Mouse (Mus musculus): Measurements from ENCODE around the gene Lin7c. TPM values are rescaled to one million over a fixed set of nuclear protein-coding genes. Genes with fewer than 3 reads are reported as not detected.

The Lin7c gene
- polyA plus RNA-seq, 1 experiment from 2014 or later, result 37.1 TPM

DNA sequence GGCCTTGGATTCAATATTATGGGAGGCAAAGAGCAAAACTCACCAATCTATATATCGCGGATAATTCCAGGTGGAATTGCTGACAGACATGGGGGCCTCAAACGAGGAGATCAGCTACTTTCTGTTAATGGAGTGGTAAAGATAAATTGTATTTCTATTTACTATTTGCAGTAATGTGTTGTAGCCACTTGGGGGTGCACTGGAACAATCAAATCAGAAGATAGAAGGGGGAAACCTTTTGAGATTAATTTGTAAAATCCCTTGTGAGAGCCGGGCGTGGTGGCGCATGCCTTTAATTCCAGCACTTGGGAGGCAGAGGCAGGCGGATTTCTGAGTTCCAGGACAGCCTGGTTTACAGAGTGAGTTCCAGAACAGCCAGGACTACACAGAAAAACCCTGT is 5.7 kb downstream of the Lin7c start:
- Histone ChIP-seq H3K4me2 (replicated peaks; ENCODE audit: low read depth) (no peak overlapping the region), H3K4me3 (ENCODE audit: low read depth, low read length) (no peak overlapping the region), H3K36me3 (ENCODE audit: control insufficient read depth, insufficient read depth) (peaks cover 52% of the 10 kb centered on the region), H3K9ac (ENCODE audit: low read depth, low read length) (no peak overlapping the region), H3K4me1 (replicated peaks; ENCODE audit: control insufficient read depth, insufficient read depth, low read length) (peaks cover 8% of the 10 kb centered on the region; the same call in 1 of the 2 replicates), H3K27me3 (replicated peaks; ENCODE audit: control insufficient read depth, insufficient read depth, low read length) (no peaks in the 10 kb centered on the region), H3K9me3 (ENCODE audit: control insufficient read depth) (no peaks in the 10 kb centered on the region), H3K27ac (ENCODE audit: low read depth, low read length) (no peak overlapping the region)
- WGBS, result 77% methylated on average over 7 of the region's 7 CpGs
- ATAC-seq, result no peak
- TF ChIP-seq CTCF (IDR thresholded peaks at IDR 0.05; ENCODE audit: low read depth), result peak; percentile 51

DNA sequence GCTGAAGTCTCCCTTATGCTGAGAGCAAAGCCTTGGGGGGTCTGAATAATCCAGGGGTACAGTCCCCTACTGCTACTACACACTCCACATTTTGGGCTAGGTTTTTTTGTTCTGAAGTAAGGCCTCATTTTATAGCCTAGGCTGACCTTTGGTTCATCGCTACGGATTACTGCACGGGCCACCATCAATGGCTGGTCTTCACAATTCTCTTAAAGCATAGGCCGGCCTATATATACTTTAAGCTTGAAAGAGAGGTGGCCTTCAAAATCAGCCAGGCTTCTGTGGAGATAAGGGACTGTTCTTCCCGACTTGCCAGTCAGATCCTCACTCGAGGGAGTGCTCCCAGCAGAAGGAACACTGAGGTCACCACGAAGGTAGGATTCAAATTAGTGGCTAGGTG is 12.2 kb downstream of the Lin7c start:
- H3K4me1 ChIP-seq (replicated peaks; ENCODE audit: control insufficient read depth, insufficient read depth, low read length), result no peaks in the 10 kb centered on the region
- no peak overlapping the region for H3K4me3 ChIP-seq (ENCODE audit: low read depth, low read length)
- H3K4me2 ChIP-seq (replicated peaks; ENCODE audit: low read depth), result no peak overlapping the region
- H3K36me3 ChIP-seq (ENCODE audit: control insufficient read depth, insufficient read depth), result peaks cover 26% of the 10 kb centered on the region
- no peaks in the 10 kb centered on the region for H3K9me3 ChIP-seq (ENCODE audit: control insufficient read depth)
- no peaks in the 10 kb centered on the region for H3K27me3 ChIP-seq (replicated peaks; ENCODE audit: control insufficient read depth, insufficient read depth, low read length)
- no peak overlapping the region for H3K9ac ChIP-seq (ENCODE audit: low read depth, low read length)
- no peak for TF ChIP-seq CTCF (IDR thresholded peaks at IDR 0.05; ENCODE audit: low read depth)
- no peak overlapping the region for H3K27ac ChIP-seq (ENCODE audit: low read depth, low read length)
- 0 out of 2 replicates have a peak, but pooled peaks have one; percentile 11 for ATAC-seq
- WGBS, result 34% methylated on average over 7 of the region's 7 CpGs

DNA sequence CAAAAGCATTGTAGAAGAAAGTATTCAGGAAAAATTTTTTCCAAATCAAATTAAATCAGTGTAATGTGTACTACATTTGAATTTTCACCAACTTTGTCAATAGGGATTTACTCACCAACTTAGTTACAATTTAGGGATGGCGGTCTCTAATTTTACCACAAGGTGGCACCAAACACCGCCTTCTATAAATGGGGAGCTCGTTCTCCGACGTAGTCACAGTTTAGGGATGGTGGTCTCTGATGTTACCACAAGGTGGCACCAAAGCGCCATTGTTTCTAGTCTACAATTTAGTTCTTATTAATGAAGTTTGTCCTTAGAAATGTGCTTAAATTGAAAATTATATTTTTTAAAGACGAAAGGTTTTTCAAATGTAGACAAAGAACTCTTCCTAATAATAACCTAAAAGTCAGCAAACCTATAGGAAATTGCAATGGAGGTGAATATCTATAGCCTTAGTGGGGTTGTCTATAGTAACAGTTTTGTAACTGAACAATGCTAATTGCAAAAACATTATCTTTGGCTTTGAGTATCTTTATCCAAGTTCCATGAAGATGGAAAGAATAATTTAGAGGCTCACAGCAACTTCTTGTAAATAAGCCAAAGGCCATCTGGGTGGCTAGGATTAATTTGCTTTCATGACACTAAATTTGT is 13.6 kb downstream of the Lin7c start:
- H3K27me3 ChIP-seq (replicated peaks; ENCODE audit: control insufficient read depth, insufficient read depth, low read length), result no peaks in the 10 kb centered on the region
- no peaks in the 10 kb centered on the region for H3K4me1 ChIP-seq (replicated peaks; ENCODE audit: control insufficient read depth, insufficient read depth, low read length)
- no peak overlapping the region for H3K27ac ChIP-seq (ENCODE audit: low read depth, low read length)
- H3K9ac ChIP-seq (ENCODE audit: low read depth, low read length), result no peak overlapping the region
- peak; percentile 99 for TF ChIP-seq CTCF (IDR thresholded peaks at IDR 0.05; ENCODE audit: low read depth)
- H3K4me3 ChIP-seq (ENCODE audit: low read depth, low read length), result no peak overlapping the region
- H3K36me3 ChIP-seq (ENCODE audit: control insufficient read depth, insufficient read depth), result peaks cover 16% of the 10 kb centered on the region
- no peaks in the 10 kb centered on the region for H3K9me3 ChIP-seq (ENCODE audit: control insufficient read depth)
- under 1% methylated on average over 7 of the region's 7 CpGs for WGBS
- H3K4me2 ChIP-seq (replicated peaks; ENCODE audit: low read depth), result no peak overlapping the region
- ATAC-seq, result peak; percentile 69; the same call in 1 of the 2 replicates

DNA sequence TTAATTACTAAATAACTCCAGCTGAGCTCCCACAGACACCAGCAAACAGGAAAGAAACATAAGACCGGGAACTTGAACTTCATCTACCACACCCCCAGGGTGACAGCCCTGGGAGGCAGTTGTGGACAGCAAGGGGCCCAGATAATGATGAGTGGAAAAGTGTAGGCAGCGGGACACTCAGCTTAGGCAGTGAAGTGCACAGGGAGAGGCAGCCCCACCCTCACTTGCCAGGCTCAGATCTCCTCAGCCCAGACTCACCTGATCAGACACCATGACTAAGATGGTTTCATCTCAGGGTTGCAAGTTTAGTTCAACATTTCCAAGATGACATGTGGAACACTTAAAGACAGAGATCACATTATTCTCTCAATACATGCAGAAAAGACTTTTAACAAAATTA is 18.5 kb downstream of the Lin7c start:
- TF ChIP-seq CTCF (IDR thresholded peaks at IDR 0.05; ENCODE audit: low read depth), result no peak
- Histone ChIP-seq H3K4me2 (replicated peaks; ENCODE audit: low read depth) (no peak overlapping the region), H3K9me3 (ENCODE audit: control insufficient read depth) (no peaks in the 10 kb centered on the region), H3K4me3 (ENCODE audit: low read depth, low read length) (no peak overlapping the region), H3K4me1 (replicated peaks; ENCODE audit: control insufficient read depth, insufficient read depth, low read length) (no peaks in the 10 kb centered on the region), H3K27ac (ENCODE audit: low read depth, low read length) (no peak overlapping the region), H3K9ac (ENCODE audit: low read depth, low read length) (no peak overlapping the region), H3K27me3 (replicated peaks; ENCODE audit: control insufficient read depth, insufficient read depth, low read length) (no peaks in the 10 kb centered on the region), H3K36me3 (ENCODE audit: control insufficient read depth, insufficient read depth) (no peaks in the 10 kb centered on the region)
- WGBS, result 36% methylated on average over 2 of the region's 2 CpGs
- ATAC-seq, result 0 out of 2 replicates have a peak, but pooled peaks have one; percentile 39

DNA sequence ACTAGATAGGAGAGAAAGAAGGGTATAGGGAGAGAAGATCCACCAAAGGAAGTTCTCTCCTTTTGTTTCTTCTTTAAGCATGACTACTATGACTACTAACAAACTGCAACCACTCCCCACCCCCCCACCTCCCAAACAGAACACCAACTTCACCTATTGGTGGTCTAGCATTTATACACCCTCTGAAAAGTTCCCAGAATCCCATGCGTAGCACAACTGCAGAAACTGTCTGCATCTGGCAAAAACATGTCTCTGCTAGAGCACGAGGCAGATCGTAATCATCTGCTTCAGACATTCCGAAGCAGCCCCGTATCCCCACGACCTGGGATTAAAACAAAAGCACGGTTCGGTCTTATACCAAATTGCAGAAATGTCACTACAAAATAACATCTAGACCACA is 21.6 kb downstream of the Lin7c start:
- no peak for TF ChIP-seq CTCF (IDR thresholded peaks at IDR 0.05; ENCODE audit: low read depth)
- 95% methylated on average over 8 of the region's 8 CpGs for WGBS

DNA sequence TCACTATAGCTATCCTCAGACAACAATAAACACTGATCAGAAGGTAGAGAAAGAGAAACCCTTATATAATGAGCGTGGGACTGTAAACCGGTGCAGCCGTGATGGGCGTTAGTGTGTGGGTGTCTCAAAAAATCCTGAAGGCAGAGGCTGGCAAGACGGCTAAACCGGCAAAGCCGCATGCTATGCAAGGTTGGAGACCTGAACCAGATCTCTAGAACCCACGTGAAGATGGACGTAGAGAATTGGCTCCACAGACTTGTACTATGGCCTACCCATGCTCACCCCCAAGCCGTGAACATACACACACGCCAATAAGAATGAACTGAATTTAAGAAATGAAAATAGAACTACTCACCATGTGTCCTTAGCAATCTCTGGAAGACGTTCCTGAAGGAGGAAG is 22.1 kb downstream of the Lin7c start:
- Histone ChIP-seq H3K4me1 (replicated peaks; ENCODE audit: control insufficient read depth, insufficient read depth, low read length) (no peaks in the 10 kb centered on the region), H3K36me3 (ENCODE audit: control insufficient read depth, insufficient read depth) (no peaks in the 10 kb centered on the region)
- 86% methylated on average over 12 of the region's 12 CpGs for WGBS

More for the DNA sequence above, 21.6 kb downstream of the Lin7c start:
- H3K9ac ChIP-seq (ENCODE audit: low read depth, low read length), result no peak overlapping the region
- H3K36me3 ChIP-seq (ENCODE audit: control insufficient read depth, insufficient read depth), result no peaks in the 10 kb centered on the region
- no peak overlapping the region for H3K4me3 ChIP-seq (ENCODE audit: low read depth, low read length)
- H3K4me2 ChIP-seq (replicated peaks; ENCODE audit: low read depth), result no peak overlapping the region
- no peak for ATAC-seq
- H3K4me1 ChIP-seq (replicated peaks; ENCODE audit: control insufficient read depth, insufficient read depth, low read length), result no peaks in the 10 kb centered on the region
- H3K27ac ChIP-seq (ENCODE audit: low read depth, low read length), result no peak overlapping the region
- H3K9me3 ChIP-seq (ENCODE audit: control insufficient read depth), result no peaks in the 10 kb centered on the region
- no peaks in the 10 kb centered on the region for H3K27me3 ChIP-seq (replicated peaks; ENCODE audit: control insufficient read depth, insufficient read depth, low read length)

More for the DNA sequence above, 22.1 kb downstream of the Lin7c start:
- Histone ChIP-seq H3K9ac (ENCODE audit: low read depth, low read length) (no peak overlapping the region), H3K9me3 (ENCODE audit: control insufficient read depth) (no peaks in the 10 kb centered on the region), H3K27me3 (replicated peaks; ENCODE audit: control insufficient read depth, insufficient read depth, low read length) (no peaks in the 10 kb centered on the region), H3K27ac (ENCODE audit: low read depth, low read length) (no peak overlapping the region), H3K4me2 (replicated peaks; ENCODE audit: low read depth) (no peak overlapping the region), H3K4me3 (ENCODE audit: low read depth, low read length) (no peak overlapping the region)
- ATAC-seq, result no peak
- no peak for TF ChIP-seq CTCF (IDR thresholded peaks at IDR 0.05; ENCODE audit: low read depth)
